Mouse (Mus musculus) kidney, embryonic 15.5 days (tissue): ENCODE measurements around the gene Amy2a3. TPM values are rescaled to one million over a fixed set of nuclear protein-coding genes. Genes with fewer than 3 reads are reported as not detected.
"Not testable (repeated sequence)": the region's sequence is repeated elsewhere in the genome, so short reads cannot be mapped to it uniquely, and the experiment has no call there.

Source experiments
- ATAC-seq: fragments of 200-750 bp; cut with Nextera tagmentation; replicated peaks from 2 replicates; pipeline ENCODE4 v1.8.0; 2017; ENCODE audit warnings: moderate TSS enrichment; ENCODE audit not compliant: low FRiP score
- H3K27ac ChIP-seq: fragments of 300-500 bp; sonication (generic); 2 replicates; pipeline ENCODE4 v1.5.1; 2015; ENCODE audit warnings: mild to moderate bottlenecking, inconsistent platforms
- H3K27me3 ChIP-seq: fragments of 300-500 bp; sonication (generic); 2 replicates; pipeline ENCODE4 v1.6.1; 2015; ENCODE audit warnings: inconsistent platforms
- H3K36me3 ChIP-seq: fragments of 300-500 bp; sonication (generic); 2 replicates; pipeline ENCODE4 v1.6.1; 2015; ENCODE audit warnings: inconsistent platforms
- H3K4me1 ChIP-seq: fragments of 300-500 bp; sonication (generic); 2 replicates; pipeline ENCODE4 v1.6.1; 2015; ENCODE audit warnings: inconsistent platforms
- H3K4me2 ChIP-seq: fragments of 300-500 bp; sonication (generic); 2 replicates; pipeline ENCODE4 v1.6.1; 2015; ENCODE audit warnings: moderate library complexity, mild to moderate bottlenecking, inconsistent platforms
- H3K4me3 ChIP-seq: fragments of 300-500 bp; sonication (generic); replicated peaks from 2 replicates; pipeline ENCODE4 v1.5.1; 2015; ENCODE audit warnings: mild to moderate bottlenecking, inconsistent platforms
- H3K9ac ChIP-seq: fragments of 300-500 bp; sonication (generic); 2 replicates; pipeline ENCODE4 v1.6.1; 2015; ENCODE audit warnings: mild to moderate bottlenecking, inconsistent platforms
- H3K9me3 ChIP-seq: fragments of 300-500 bp; sonication (generic); replicated peaks from 2 replicates; pipeline ENCODE4 v1.6.1; 2016; ENCODE audit warnings: inconsistent platforms
- WGBS: fragments of 180-500 bp; shearing (Covaris S2); methylation state at CpG from one replicate; pipeline ENCODE4 v1.1.7; 2015; ENCODE audit warnings: mixed read lengths; 5-methylcytosine and 5-hydroxymethylcytosine counted together
- polyA plus RNA-seq: library from polyadenylated mRNA; unstranded; fragments of >200 nt; fragmentation: Nextera tagmentation; extraction: Ambion mirVana; gene quantifications from 2 replicates; pipeline ENCODE4 v1.2.1, GENCODE M21; 2015

Amy2a3 gene
- 0.05 TPM in 1 of 2 replicates, not detected in the other for polyA plus RNA-seq

GRCm38 (mm10) chr3:113323952-113324351 lies at the start of gene Amy2a3:
TSS of gene Amy2a3 (minus strand) at chr3:113324052.
- ATAC-seq, H3K27ac ChIP-seq, H3K4me1 ChIP-seq, H3K27me3 ChIP-seq, H3K36me3 ChIP-seq, H3K9me3 ChIP-seq, H3K4me3 ChIP-seq, H3K4me2 ChIP-seq, H3K9ac ChIP-seq: not testable (repeated sequence)
- WGBS, result no CpG with 5 or more reads among the region's 4 CpGs

DNA sequence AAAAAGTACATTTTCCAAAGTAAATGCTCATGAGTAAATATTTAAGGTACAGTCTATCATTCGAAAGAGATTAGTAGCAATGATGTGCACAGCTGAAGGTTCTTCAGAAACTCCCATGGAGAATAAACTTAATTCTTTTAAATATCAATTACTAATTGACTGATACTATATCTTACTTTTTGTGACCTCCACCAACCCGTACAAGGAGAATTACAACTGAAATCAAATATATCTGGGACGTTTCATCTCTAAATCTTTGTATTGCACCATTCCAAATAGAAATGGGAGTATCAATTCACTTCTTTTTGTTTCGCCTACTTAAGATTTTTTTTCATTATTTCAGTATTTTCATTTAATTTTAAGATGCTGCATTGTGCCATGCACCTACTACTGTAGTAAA lies 32.7 kb upstream of the Amy2a3 start, which contains the start of gene Amy2a2:
Gene Amy2a2 (minus strand): TSS at position 101 of the 400 bp plus-strand sequence.
- H3K4me1 ChIP-seq, H3K4me3 ChIP-seq, H3K36me3 ChIP-seq, H3K9me3 ChIP-seq, ATAC-seq, H3K9ac ChIP-seq, H3K27me3 ChIP-seq, H3K4me2 ChIP-seq, H3K27ac ChIP-seq: not testable (repeated sequence)
- no CpG with 5 or more reads among the region's 4 CpGs for whole genome bisulfite sequencing

- H3K27ac ChIP-seq, H3K4me3 ChIP-seq, ATAC-seq, H3K4me1 ChIP-seq, H3K4me2 ChIP-seq, H3K9me3 ChIP-seq, H3K9ac ChIP-seq, H3K36me3 ChIP-seq, H3K27me3 ChIP-seq: not testable (repeated sequence)
Measured at GRCm38 (mm10) chr3:113345484-113345883, 21.6 kb upstream of the Amy2a3 start.

DNA sequence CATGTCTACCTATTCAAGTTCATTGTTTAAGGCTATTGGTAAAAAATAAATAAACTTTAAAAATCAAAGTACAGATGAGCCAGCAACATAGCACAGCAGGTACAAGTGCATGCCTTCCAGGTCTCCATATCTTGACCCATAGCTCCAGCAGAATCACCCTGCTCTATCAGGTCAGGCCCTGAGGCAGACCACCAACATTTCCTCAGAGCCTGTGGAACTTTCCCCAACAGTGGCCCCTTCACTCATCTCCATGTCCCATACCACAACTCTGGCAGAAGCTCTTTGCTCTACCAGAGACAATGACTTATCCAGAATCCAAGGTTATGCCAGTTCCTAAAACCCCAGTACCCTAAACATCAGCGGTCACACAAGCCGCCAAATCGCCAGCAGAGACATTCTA lies 10.9 kb downstream of the Amy2a3 start:
- H3K9me3 ChIP-seq, H3K4me1 ChIP-seq, ATAC-seq, H3K4me2 ChIP-seq, H3K27ac ChIP-seq, H3K4me3 ChIP-seq, H3K27me3 ChIP-seq, H3K36me3 ChIP-seq, H3K9ac ChIP-seq: not testable (repeated sequence)
- no CpG with 5 or more reads among the region's 3 CpGs for WGBS

GRCm38 (mm10) chr3:113291349-113291748 lies 32.5 kb downstream of the Amy2a3 start, which contains the start of gene Amy2a4:
TSS of gene Amy2a4 (minus strand) at chr3:113291449.
- no CpG with 5 or more reads among the region's 4 CpGs for WGBS
- H3K36me3 ChIP-seq, result not testable (repeated sequence)

GRCm38 (mm10) chr3:113280285-113280684 lies 43.6 kb downstream of the Amy2a3 start:
- not testable (repeated sequence) for H3K9me3 ChIP-seq, ATAC-seq, H3K4me3 ChIP-seq, H3K4me2 ChIP-seq, H3K27me3 ChIP-seq, H3K4me1 ChIP-seq, H3K27ac ChIP-seq, H3K9ac ChIP-seq, H3K36me3 ChIP-seq

More at GRCm38 (mm10) chr3:113291349-113291748, 32.5 kb downstream of the Amy2a3 start, which contains the start of gene Amy2a4:
- not testable (repeated sequence) for H3K4me1 ChIP-seq, H3K9me3 ChIP-seq, ATAC-seq, H3K4me3 ChIP-seq, H3K9ac ChIP-seq, H3K27me3 ChIP-seq, H3K4me2 ChIP-seq, H3K27ac ChIP-seq

DNA sequence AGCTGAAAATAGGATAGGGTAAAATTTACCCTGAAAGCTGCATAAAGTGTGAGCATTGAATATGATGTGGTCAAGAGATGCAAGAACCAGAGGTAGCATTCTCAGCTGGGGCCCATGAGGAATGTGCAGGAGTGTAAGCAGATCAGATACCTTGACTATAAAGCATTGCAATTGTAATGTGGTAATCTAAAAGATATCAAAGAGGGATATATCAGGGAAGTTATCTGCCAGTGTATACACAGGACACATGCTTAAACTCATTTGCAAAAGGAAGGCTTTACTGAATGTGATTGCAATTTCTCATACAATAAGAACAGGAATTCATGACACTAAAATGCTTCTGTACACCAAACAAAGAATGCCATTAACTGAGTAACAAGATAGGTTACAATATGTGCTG lies 44.3 kb downstream of the Amy2a3 start:
- not testable (repeated sequence) for H3K4me2 ChIP-seq, H3K9ac ChIP-seq, H3K27me3 ChIP-seq, H3K27ac ChIP-seq, H3K4me3 ChIP-seq, ATAC-seq, H3K9me3 ChIP-seq, H3K4me1 ChIP-seq, H3K36me3 ChIP-seq

Other genes starting within 250 kb of the Amy2a3 start
- gene Amy2a5, start 65.2 kb downstream of the Amy2a3 start, polyA plus RNA-seq, result 0.28 and 1.5 TPM in 2 replicates
- gene Amy2a4, start 32.6 kb downstream of the Amy2a3 start, polyA plus RNA-seq, result 0.05 TPM in 1 of 2 replicates, not detected in the other
- 0.05 TPM in 1 of 2 replicates, not detected in the other for gene Amy2a2, start 32.6 kb upstream of the Amy2a3 start, polyA plus RNA-seq
- gene Amy2a1, start 208.4 kb upstream of the Amy2a3 start, polyA plus RNA-seq, result 0.33 and 2.6 TPM in 2 replicates